Mouse (Mus musculus) liver, embryonic 14.5 days (tissue): ENCODE results near the gene 2900026A02Rik.

Experiments
- CTCF ChIP-seq: IDR thresholded peaks from 2 replicates; pipeline ENCODE4 v1.5.1; 2016; ENCODE audit warnings: antibody characterized with exemption, low read depth, control low read depth
- EP300 ChIP-seq: IDR thresholded peaks from 2 replicates; pipeline ENCODE4 v1.6.1; 2016; ENCODE audit warnings: antibody characterized with exemption, low read depth

DNA sequence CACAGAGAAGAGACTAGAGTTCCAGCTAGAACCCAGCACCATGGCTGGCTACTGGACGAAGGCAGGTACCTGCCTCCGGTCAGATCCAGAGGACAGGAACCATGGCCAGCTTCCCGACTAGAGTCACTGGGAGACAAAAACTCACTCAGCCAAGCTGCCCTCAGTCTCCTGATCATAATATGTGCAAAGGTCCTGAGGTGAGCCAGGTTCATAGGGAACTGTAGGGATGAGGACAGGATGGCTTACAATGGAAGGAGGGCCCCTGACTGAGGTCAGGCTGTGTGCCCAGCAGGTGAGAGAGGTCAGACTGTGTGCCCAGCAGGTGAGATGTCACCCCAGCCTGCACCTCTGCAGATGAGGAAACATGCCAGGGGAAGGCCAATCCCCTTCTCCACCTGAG, 81.0 kb downstream of the 2900026A02Rik start:
- TF ChIP-seq CTCF (no peak), EP300 (no peak)
